Mouse (Mus musculus): ENCODE results near the gene Apaf1. TPM values are rescaled to one million over a fixed set of nuclear protein-coding genes. Genes with fewer than 3 reads are reported as not detected.

Apaf1 gene
- polyA plus RNA-seq, 1 experiment from 2014 or later, result 29.1 TPM

- no peaks in the 10 kb centered on the region for H3K9me3 ChIP-seq (ENCODE audit: control insufficient read depth, low read length)
- 90% methylated on average over 14 of the region's 14 CpGs for WGBS
Measured at GRCm38 (mm10) chr10:90942001-90942700, 140.4 kb downstream of the Apaf1 start.

GRCm38 (mm10) chr10:90940521-90941520 lies 141.7 kb downstream of the Apaf1 start:
- no peaks in the 10 kb centered on the region for H3K9me3 ChIP-seq (ENCODE audit: control insufficient read depth, low read length)
- no peak overlapping the region for H3K4me2 ChIP-seq (ENCODE audit: low read depth, severe bottlenecking)
- H3K27ac ChIP-seq (replicated peaks; ENCODE audit: low read depth, low read length), result no peak overlapping the region
- 81% methylated on average over 15 of the region's 15 CpGs for WGBS
- no peaks in the 10 kb centered on the region for H3K36me3 ChIP-seq (ENCODE audit: control insufficient read depth, insufficient read depth, low read length)
- ATAC-seq (ENCODE audit: insufficient number of reproducible peaks, low FRiP score, low TSS enrichment, low read depth) (no peak), DNase-seq (ENCODE audit: low spot score) (no peak)
- H3K9ac ChIP-seq (ENCODE audit: low read length), result no peak overlapping the region
- H3K4me3 ChIP-seq (ENCODE audit: low read depth, low read length), result no peak overlapping the region
- H3K27me3 ChIP-seq (ENCODE audit: control insufficient read depth, insufficient read depth, low read length), result no peaks in the 10 kb centered on the region
- H3K4me1 ChIP-seq (ENCODE audit: control insufficient read depth, insufficient read depth, low read length), result no peaks in the 10 kb centered on the region

More at GRCm38 (mm10) chr10:90942001-90942700, 140.4 kb downstream of the Apaf1 start:
- Histone ChIP-seq H3K36me3 (ENCODE audit: control insufficient read depth, insufficient read depth, low read length) (no peaks in the 10 kb centered on the region), H3K4me1 (ENCODE audit: control insufficient read depth, insufficient read depth, low read length) (no peaks in the 10 kb centered on the region), H3K4me3 (ENCODE audit: low read depth, low read length) (no peak overlapping the region), H3K9ac (ENCODE audit: low read length) (no peak overlapping the region), H3K27ac (replicated peaks; ENCODE audit: low read depth, low read length) (no peak overlapping the region), H3K27me3 (ENCODE audit: control insufficient read depth, insufficient read depth, low read length) (no peaks in the 10 kb centered on the region), H3K4me2 (ENCODE audit: low read depth, severe bottlenecking) (no peak overlapping the region)
- ATAC-seq (ENCODE audit: insufficient number of reproducible peaks, low FRiP score, low TSS enrichment, low read depth), result no peak
- DNase-seq (ENCODE audit: low spot score), result no peak

Other genes starting within 250 kb of the Apaf1 start
- 25.3 and 27.1 TPM in 2 replicates for gene Ikbip, start 170 bp upstream of the Apaf1 start, polyA plus RNA-seq (2014; fragmentation: Nextera tagmentation; extraction: Ambion mirVana)
- 450 and 461 TPM in 2 replicates for gene Slc25a3, start 41.3 kb upstream of the Apaf1 start, polyA plus RNA-seq (2014; fragmentation: Nextera tagmentation; extraction: Ambion mirVana)
- 359 and 371 TPM in 2 replicates for gene Tmpo, start 98.5 kb upstream of the Apaf1 start, polyA plus RNA-seq (2014; fragmentation: Nextera tagmentation; extraction: Ambion mirVana)

Measured in limb, embryonic 11.5 days (tissue).